Mouse (Mus musculus): ENCODE results near the gene Otub2. TPM values are rescaled to one million over a fixed set of nuclear protein-coding genes. Genes with fewer than 3 reads are reported as not detected.
"Not testable (repeated sequence)": the region's sequence is repeated elsewhere in the genome, so short reads cannot be mapped to it uniquely, and the experiment has no call there.

The Otub2 gene
- total RNA-seq, 2 experiments from 2014 or later: 46.6 to 53.9 TPM

DNA sequence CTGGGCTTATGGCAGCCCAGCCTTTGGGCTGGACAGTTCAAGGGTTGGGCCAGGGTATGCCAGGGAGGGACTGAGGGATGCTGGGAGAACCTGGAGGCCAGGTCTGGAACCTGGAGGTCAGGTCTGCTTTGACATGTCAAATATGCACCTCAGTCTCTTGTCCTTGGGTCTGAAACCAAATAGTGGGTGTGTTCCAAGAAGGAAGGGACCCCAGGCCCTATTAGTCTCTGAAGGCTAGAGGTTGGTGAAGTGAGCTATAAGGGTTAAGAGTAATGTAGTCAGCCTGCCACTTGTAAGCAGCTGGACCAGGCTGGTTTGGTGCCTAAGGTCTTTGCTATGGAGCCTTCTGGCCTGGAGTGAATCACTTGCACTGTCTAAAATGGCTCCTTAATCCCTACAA is 46.4 kb downstream of the Otub2 start:
- no peak for DNase-seq (ENCODE audit: extremely low spot score in 1 of 2, low spot score in 1 of 2)

DNA sequence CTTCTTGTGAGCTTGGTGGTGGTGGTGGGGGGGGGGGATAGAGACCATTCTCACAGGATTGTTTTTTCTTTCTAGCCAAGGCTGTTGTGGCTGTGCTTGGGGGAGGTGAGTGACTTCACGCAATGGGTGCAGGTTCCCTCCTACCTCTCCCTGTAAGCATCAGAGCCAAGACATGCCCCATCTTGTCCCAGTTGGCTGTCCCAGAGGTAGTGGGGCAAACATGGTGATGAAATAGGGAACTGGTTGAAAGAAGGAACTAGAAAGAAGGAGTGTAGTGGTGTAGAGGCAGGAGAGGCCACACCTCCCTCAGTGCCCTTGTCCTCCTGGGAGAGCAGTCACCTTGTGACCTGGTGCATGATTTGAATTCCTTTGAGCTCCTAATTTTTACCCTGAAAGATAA is 49.1 kb downstream of the Otub2 start:
- no peak for DNase-seq (ENCODE audit: extremely low spot score in 1 of 2, low spot score in 1 of 2)

DNA sequence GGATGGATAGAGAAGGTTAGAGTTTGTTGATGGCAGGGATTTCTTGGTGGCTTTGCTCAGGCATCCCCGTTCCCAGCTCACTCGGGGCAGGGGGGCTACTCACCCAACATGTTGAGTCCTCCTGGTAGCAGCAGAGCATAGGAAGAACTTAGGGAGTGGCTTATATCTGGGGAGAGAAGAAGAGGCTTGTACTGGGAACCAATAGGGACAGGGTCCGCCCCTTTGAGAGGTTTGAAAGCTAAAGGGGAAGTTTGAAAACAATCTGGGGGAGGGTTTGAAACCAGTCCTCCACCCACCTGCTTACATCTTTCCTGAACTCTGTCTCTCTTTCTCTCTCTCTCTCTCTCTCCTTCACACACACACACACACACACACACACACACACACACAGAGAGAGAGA is 55.0 kb downstream of the Otub2 start, which contains the start of gene Ifi27l2a:
TSS of gene Ifi27l2a (minus strand) at position 157 of the 400 bp plus-strand sequence.
- DNase-seq (ENCODE audit: extremely low spot score in 1 of 2, low spot score in 1 of 2): no peak

- DNase-seq (ENCODE audit: extremely low spot score in 1 of 2, low spot score in 1 of 2): not testable (repeated sequence)
These were observed 55.8 kb downstream of the Otub2 start for GRCm38 (mm10) chr12:103444261-103444660.

DNA sequence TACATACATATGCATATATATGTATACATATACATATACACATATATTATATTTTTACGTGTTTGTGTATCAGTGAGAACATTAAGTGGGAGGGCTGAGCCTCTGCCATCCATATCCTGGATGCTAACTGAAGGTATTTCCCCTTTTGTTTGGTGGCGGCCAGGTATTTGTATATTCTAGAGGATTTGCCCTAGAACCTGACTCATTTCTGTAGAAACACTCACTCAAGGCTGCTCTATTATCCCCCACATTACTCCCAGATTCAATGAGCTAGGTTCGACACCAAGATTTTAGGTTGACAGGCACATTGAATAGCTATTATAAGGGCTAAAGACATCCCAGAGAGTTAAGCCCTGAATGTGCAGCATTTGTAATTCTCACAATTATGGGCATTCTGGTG is 56.6 kb downstream of the Otub2 start:
- DNase-seq (ENCODE audit: extremely low spot score in 1 of 2, low spot score in 1 of 2): no peak

DNA sequence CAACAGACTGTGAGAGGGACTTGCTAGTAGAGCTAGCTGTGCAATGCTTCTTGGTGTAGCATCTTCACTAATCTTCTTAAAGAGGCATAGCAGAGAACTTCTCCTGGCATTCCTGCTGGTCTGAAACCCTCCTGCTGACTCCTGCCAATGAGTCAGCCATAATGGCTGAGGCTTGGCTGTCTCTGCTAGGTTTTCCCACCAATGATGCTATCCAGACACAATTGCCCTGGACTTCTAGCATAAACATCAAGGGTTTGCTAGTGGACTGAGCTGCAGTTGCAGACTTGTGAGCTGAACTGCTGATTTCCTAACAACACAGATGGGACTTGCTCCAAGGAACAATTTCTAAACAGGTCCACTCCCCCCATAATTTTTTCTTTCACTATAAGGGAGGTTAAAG is 64.9 kb downstream of the Otub2 start:
- no peak for DNase-seq (ENCODE audit: extremely low spot score in 1 of 2, low spot score in 1 of 2)

Other genes with a start within 250 kb of the Otub2 start
- gene Prima1, start 146.5 kb upstream of the Otub2 start, total RNA-seq (2021): 1 to 10 TPM; 6.0 to 7.3 TPM
- 1 to 10 TPM; 1.5 to 2.3 TPM for gene Fam181a, start 77.7 kb upstream of the Otub2 start, total RNA-seq (2021)
- gene Asb2, start 32.7 kb upstream of the Otub2 start, total RNA-seq (2021): 1 to 10 TPM; 1.9 to 2.2 TPM
- gene 9330161L09Rik, start 19.1 kb downstream of the Otub2 start, total RNA-seq (2021): 1 to 10 TPM; 1.6 to 3.4 TPM
- 100 to 1,000 TPM; 211 to 223 TPM for gene Ddx24, start 37.1 kb downstream of the Otub2 start, total RNA-seq (2021)
- 10 to 100 TPM; 74.1 to 81.0 TPM for gene Ifi27, start 45.5 kb downstream of the Otub2 start, total RNA-seq (2021)
- gene Ifi27l2a, start 55.0 kb downstream of the Otub2 start, total RNA-seq (2021): 1 to 10 TPM; 1.2 to 1.6 TPM
- gene Ifi27l2b, start 68.5 kb downstream of the Otub2 start, total RNA-seq (2021): not detected
- 10 to 100 TPM; 43.6 to 47.9 TPM for gene Ppp4r4, start 143.6 kb downstream of the Otub2 start, total RNA-seq (2021)
- not detected for gene Serpina10, start 242.8 kb downstream of the Otub2 start, total RNA-seq (2021)